Mouse (Mus musculus) neural tube, embryonic 10.5 days (tissue): ENCODE measurements at regions not wholly inside any gene's neighbourhood (a gene's known extent, or its start where the extent isn't known, plus 50 kb on each side); places are given as distances from the start of the nearest gene placed in this dataset.

ENCODE experiments used
- DNase-seq: peaks from one replicate; pipeline ENCODE4 v3.0.0-alpha.2; 2017; ENCODE audit warnings: low spot score; ENCODE audit errors: extremely low spot score

GRCm38 (mm10) chr1:14513662-14514061 is 1579.5 kb downstream of the 4930444P10Rik start:
- DNase-seq: no peak

- DNase-seq: no peak
These were observed 1580.4 kb downstream of the 4930444P10Rik start for GRCm38 (mm10) chr1:14512481-14513285.

GRCm38 (mm10) chr1:14506831-14507690 is 1586.1 kb downstream of the 4930444P10Rik start:
- DNase-seq: peak; percentile 55

- peak; percentile 83 for DNase-seq
These were observed 1586.8 kb downstream of the 4930444P10Rik start for GRCm38 (mm10) chr1:14506201-14506830.

GRCm38 (mm10) chr1:14505741-14506140 is 1587.4 kb downstream of the 4930444P10Rik start:
- no peak for DNase-seq

GRCm38 (mm10) chr1:14504767-14505343 is 1588.3 kb downstream of the 4930444P10Rik start:
- DNase-seq: peak; percentile 42

GRCm38 (mm10) chr1:14503881-14504742 is 1589.0 kb downstream of the 4930444P10Rik start:
- peak; percentile 60 for DNase-seq

GRCm38 (mm10) chr1:14503193-14503800 is 1589.8 kb downstream of the 4930444P10Rik start:
- DNase-seq: peak; percentile 39

GRCm38 (mm10) chr1:14499105-14499504 is 1594.0 kb downstream of the 4930444P10Rik start:
- no peak for DNase-seq

GRCm38 (mm10) chr1:14490026-14490425 is 1603.1 kb downstream of the 4930444P10Rik start:
- no peak for DNase-seq

- no peak for DNase-seq
These were observed 1605.4 kb downstream of the 4930444P10Rik start for GRCm38 (mm10) chr1:14487708-14488127.

GRCm38 (mm10) chr1:14485746-14486145 is 1607.4 kb downstream of the 4930444P10Rik start:
- no peak for DNase-seq

GRCm38 (mm10) chr1:14484121-14484916 is 1608.8 kb downstream of the 4930444P10Rik start:
- no peak for DNase-seq

GRCm38 (mm10) chr1:14472294-14472693 is 1620.8 kb downstream of the 4930444P10Rik start:
- no peak for DNase-seq

- DNase-seq: no peak
These were observed 1621.6 kb downstream of the 4930444P10Rik start for GRCm38 (mm10) chr1:14471551-14471950.

GRCm38 (mm10) chr1:14464788-14465482 is 1628.2 kb downstream of the 4930444P10Rik start:
- peak; percentile 49 for DNase-seq

GRCm38 (mm10) chr1:14462496-14462895 is 1630.6 kb downstream of the 4930444P10Rik start:
- DNase-seq: no peak

GRCm38 (mm10) chr1:14460811-14461210 is 1632.3 kb downstream of the 4930444P10Rik start:
- no peak for DNase-seq
